Mouse (Mus musculus): ENCODE data around the gene Enthd1.

GRCm38 (mm10) chr15:80505086-80505485, 59.9 kb downstream of the Enthd1 start:
- TF ChIP-seq ZNF384 (IDR thresholded peaks at IDR 0.05; ENCODE audit: low read depth, low read length) (no peak), ZC3H11A (IDR thresholded peaks at IDR 0.05; ENCODE audit: borderline replicate concordance, low read depth, low read length) (no peak), MAFK (IDR thresholded peaks at IDR 0.05; ENCODE audit: insufficient read depth, low read depth, low read length) (no peak)

Data from ES-E14 (cell line).